Comparison of ENCODE assay signal across 8 mouse cellular contexts in genomic region chr8:69936050-69936794, GRCm38 (mm10). TPM values are rescaled to one million over a fixed set of nuclear protein-coding genes. Genes with fewer than 3 reads are reported as not detected.
A peak's percentile ranks its signal among the peaks of the same experiment; 100 is the strongest.
DNase-seq lines count a peak whose midpoint lies in the region; ATAC-seq and TF ChIP-seq lines count a peak whose summit lies in the region.

No protein-coding gene starts in this region.

- H3K36me3 ChIP-seq in heart, embryonic 12.5 days: peaks cover 22% of the 10 kb centered on the region
- H3K36me3 ChIP-seq in kidney, postnatal 0 days (ENCODE audit: insufficient read depth, low read length): peaks cover 12% of the 10 kb centered on the region
- H3K36me3 ChIP-seq in macrophage (ENCODE audit: inconsistent target): peaks cover 15% of the 10 kb centered on the region; the same call in 1 of the 2 replicates

- peak; percentile 86 for ATAC-seq in heart, embryonic 12.5 days (ENCODE audit: insufficient number of reproducible peaks, low FRiP score)
- peak; percentile 89 for ATAC-seq in kidney, postnatal 0 days (replicated peaks; ENCODE audit: low FRiP score, low read depth)

- H3K9me3 ChIP-seq in heart, embryonic 12.5 days (replicated peaks): no peaks in the 10 kb centered on the region
- no peaks in the 10 kb centered on the region for H3K9me3 ChIP-seq in kidney, postnatal 0 days (replicated peaks; ENCODE audit: low read length)

- no peaks in the 10 kb centered on the region for H3K27me3 ChIP-seq in heart, embryonic 12.5 days (replicated peaks)
- no peaks in the 10 kb centered on the region for H3K27me3 ChIP-seq in kidney, postnatal 0 days (ENCODE audit: insufficient read depth, low read length)

- H3K4me2 ChIP-seq in heart, embryonic 12.5 days: no peak overlapping the region
- no peak overlapping the region for H3K4me2 ChIP-seq in kidney, postnatal 0 days (ENCODE audit: low read length)

- H3K4me1 ChIP-seq in brown adipose tissue, adult 24 weeks (ENCODE audit: control insufficient read depth, insufficient read depth, insufficient read length, low read length): peaks cover 55% of the 10 kb centered on the region
- peaks cover 75% of the 10 kb centered on the region for H3K4me1 ChIP-seq in heart, embryonic 12.5 days (replicated peaks)
- peaks cover 14% of the 10 kb centered on the region for H3K4me1 ChIP-seq in kidney, postnatal 0 days (replicated peaks; ENCODE audit: insufficient read depth, low read length)

- no peak overlapping the region for H3K4me3 ChIP-seq in brown adipose tissue, adult 24 weeks (ENCODE audit: insufficient read depth, low read depth, low read length)
- no peak overlapping the region for H3K4me3 ChIP-seq in heart, embryonic 12.5 days
- no peak overlapping the region for H3K4me3 ChIP-seq in kidney, postnatal 0 days (replicated peaks; ENCODE audit: low read depth, low read length)
- H3K4me3 ChIP-seq in macrophage (ENCODE audit: inconsistent target): no peak overlapping the region

- peak; percentile 100 for DNase-seq in ES-CJ7 (ENCODE audit: low read depth, low spot score)
- peak; percentile 76 for DNase-seq in kidney, postnatal 0 days (ENCODE audit: low spot score)
- DNase-seq in thymus, postnatal 10 days (ENCODE audit: low spot score in 2 of 2): no peak
- no peak for DNase-seq in spleen, postnatal 14 days (ENCODE audit: low spot score in 2 of 2)
- no peak for DNase-seq in layer of hippocampus, postnatal 36 days

- no peak for TF ChIP-seq CTCF in kidney, postnatal 0 days (IDR thresholded peaks at IDR 0.05; ENCODE audit: low read depth)

- 45% methylated on average over 7 of the region's 7 CpGs for WGBS in heart, embryonic 12.5 days
- WGBS in kidney, postnatal 0 days: 64% methylated on average over 7 of the region's 7 CpGs
- 90% methylated on average over 7 of the region's 7 CpGs for WGBS in macrophage (ENCODE audit: missing documents)

- H3K27ac ChIP-seq in brown adipose tissue, adult 24 weeks (replicated peaks; ENCODE audit: low read depth, low read length): peak overlapping the region; percentile 74
- H3K27ac ChIP-seq in heart, embryonic 12.5 days (ENCODE audit: poor library complexity, severe bottlenecking): peak overlapping the region; percentile 96
- peak overlapping the region; percentile 84 for H3K27ac ChIP-seq in kidney, postnatal 0 days
- H3K27ac ChIP-seq in macrophage: peak overlapping the region; percentile 81

- peaks cover 98% of the 10 kb centered on the region for H3K79me2 ChIP-seq in macrophage (ENCODE audit: inconsistent target)

- peak overlapping the region; percentile 53; the same call in 1 of the 2 replicates for H3K9ac ChIP-seq in heart, embryonic 12.5 days
- H3K9ac ChIP-seq in kidney, postnatal 0 days (ENCODE audit: low read depth, low read length): no peak overlapping the region

RNA-seq across cellular contexts. Expression of gene Yjefn3, which starts 33.7 kb away (rescaled TPM):
- 8.4 and 10.4 TPM in 2 replicates for polyA plus RNA-seq in brown adipose tissue, adult 24 weeks (2012; ENCODE audit: insufficient read depth, insufficient read length, missing spikeins)
- 7.4 and 8.9 TPM in 2 replicates for polyA plus RNA-seq in heart, embryonic 12.5 days (2016; fragmentation: Nextera tagmentation; extraction: Ambion mirVana)
- polyA plus RNA-seq in kidney, postnatal 0 days (2015; fragmentation: Nextera tagmentation; extraction: Ambion mirVana): 4.8 and 5.2 TPM in 2 replicates
- not detected for total RNA-seq in macrophage (2018; cell fraction: chromatin; rRNA removed)
- 1 to 10 TPM in 3 of 26 experiments, under 1 TPM in 13, not detected in 10; 0.14 to 1.8 (median 0.49) TPM for total RNA-seq in macrophage (2018; cell fraction: cytosol; rRNA removed)
- 1 to 10 TPM in 2 of 26 experiments, under 1 TPM in 1, not detected in 23; 0.72 to 3.0 (median 1.6) TPM for total RNA-seq in macrophage (2018; cell fraction: nucleus; rRNA removed)
- polyA plus RNA-seq in macrophage (2018): 0.68 TPM in 1 of 3 replicates, not detected in the others
- total RNA-seq in layer of hippocampus, postnatal 36 days (2021): 10 to 100 TPM; 32.3 to 36.3 TPM

RNA-seq across cellular contexts. Expression of gene Ndufa13, which starts 33.9 kb away (rescaled TPM):
- 437 and 615 TPM in 2 replicates for polyA plus RNA-seq in brown adipose tissue, adult 24 weeks (2012; ENCODE audit: insufficient read depth, insufficient read length, missing spikeins)
- 309 and 314 TPM in 2 replicates for polyA plus RNA-seq in heart, embryonic 12.5 days (2016; fragmentation: Nextera tagmentation; extraction: Ambion mirVana)
- 288 and 310 TPM in 2 replicates for polyA plus RNA-seq in kidney, postnatal 0 days (2015; fragmentation: Nextera tagmentation; extraction: Ambion mirVana)
- total RNA-seq in macrophage (2018; cell fraction: chromatin; rRNA removed): 10 to 100 TPM in 6 of 26 experiments, 1 to 10 TPM in 19, under 1 TPM in 1; 0.81 to 18.8 (median 6.0) TPM
- 100 to 1,000 TPM in 3 of 26 experiments, 10 to 100 TPM in 23; 70.4 to 103 (median 93.4) TPM for total RNA-seq in macrophage (2018; cell fraction: cytosol; rRNA removed)
- total RNA-seq in macrophage (2018; cell fraction: nucleus; rRNA removed): 10 to 100 TPM; 10.9 to 49.2 (median 25.6) TPM
- polyA plus RNA-seq in macrophage (2018): 46.3 to 85.8 TPM (median 78.8 TPM) in 3 replicates
- total RNA-seq in layer of hippocampus, postnatal 36 days (2021): 100 to 1,000 TPM; 154 to 159 TPM

RNA-seq across cellular contexts. Expression of gene Tssk6, which starts 34.2 kb away (rescaled TPM):
- not detected in 2 replicates for polyA plus RNA-seq in brown adipose tissue, adult 24 weeks (2012; ENCODE audit: insufficient read depth, insufficient read length, missing spikeins)
- polyA plus RNA-seq in heart, embryonic 12.5 days (2016; fragmentation: Nextera tagmentation; extraction: Ambion mirVana): 1.9 and 3.1 TPM in 2 replicates
- 3.8 and 4.0 TPM in 2 replicates for polyA plus RNA-seq in kidney, postnatal 0 days (2015; fragmentation: Nextera tagmentation; extraction: Ambion mirVana)
- total RNA-seq in macrophage (2018; cell fraction: chromatin; rRNA removed): under 1 TPM in 5 of 26 experiments, not detected in 21; 0.55 to 0.86 (median 0.70) TPM
- total RNA-seq in macrophage (2018; cell fraction: cytosol; rRNA removed): under 1 TPM in 24 of 26 experiments, not detected in 2; 0.09 to 0.80 (median 0.35) TPM
- 1 to 10 TPM in 2 of 26 experiments, under 1 TPM in 9, not detected in 15; 0.39 to 1.2 (median 0.60) TPM for total RNA-seq in macrophage (2018; cell fraction: nucleus; rRNA removed)
- 0.22 to 0.84 TPM in 2 of 3 replicates, not detected in the other for polyA plus RNA-seq in macrophage (2018)
- under 1 TPM in 1 of 2 experiments, not detected in 1; 0.76 TPM for total RNA-seq in layer of hippocampus, postnatal 36 days (2021)

RNA-seq across cellular contexts. Expression of gene Cilp2, which starts 48.7 kb away (rescaled TPM):
- not detected in 2 replicates for polyA plus RNA-seq in brown adipose tissue, adult 24 weeks (2012; ENCODE audit: insufficient read depth, insufficient read length, missing spikeins)
- polyA plus RNA-seq in heart, embryonic 12.5 days (2016; fragmentation: Nextera tagmentation; extraction: Ambion mirVana): 0.78 and 0.82 TPM in 2 replicates
- 0.69 and 0.75 TPM in 2 replicates for polyA plus RNA-seq in kidney, postnatal 0 days (2015; fragmentation: Nextera tagmentation; extraction: Ambion mirVana)
- total RNA-seq in macrophage (2018; cell fraction: chromatin; rRNA removed): under 1 TPM in 1 of 26 experiments, not detected in 25; 0.19 TPM
- under 1 TPM in 1 of 26 experiments, not detected in 25; 0.05 TPM for total RNA-seq in macrophage (2018; cell fraction: cytosol; rRNA removed)
- under 1 TPM in 1 of 26 experiments, not detected in 25; 0.12 TPM for total RNA-seq in macrophage (2018; cell fraction: nucleus; rRNA removed)
- not detected in 3 replicates for polyA plus RNA-seq in macrophage (2018)
- total RNA-seq in layer of hippocampus, postnatal 36 days (2021): under 1 TPM; 0.86 to 0.92 TPM

RNA-seq across cellular contexts. Expression of gene Gatad2a, which starts 60.0 kb away (rescaled TPM):
- polyA plus RNA-seq in brown adipose tissue, adult 24 weeks (2012; ENCODE audit: insufficient read depth, insufficient read length, missing spikeins): 33.7 and 35.6 TPM in 2 replicates
- 55.6 and 59.2 TPM in 2 replicates for polyA plus RNA-seq in heart, embryonic 12.5 days (2016; fragmentation: Nextera tagmentation; extraction: Ambion mirVana)
- polyA plus RNA-seq in kidney, postnatal 0 days (2015; fragmentation: Nextera tagmentation; extraction: Ambion mirVana): 41.7 and 49.5 TPM in 2 replicates
- 100 to 1,000 TPM in 6 of 26 experiments, 10 to 100 TPM in 20; 28.5 to 185 (median 83.8) TPM for total RNA-seq in macrophage (2018; cell fraction: chromatin; rRNA removed)
- 10 to 100 TPM; 60.9 to 96.4 (median 79.3) TPM for total RNA-seq in macrophage (2018; cell fraction: cytosol; rRNA removed)
- total RNA-seq in macrophage (2018; cell fraction: nucleus; rRNA removed): 100 to 1,000 TPM in 1 of 26 experiments, 10 to 100 TPM in 25; 33.3 to 121 (median 69.3) TPM
- 38.2 to 65.2 TPM (median 54.8 TPM) in 3 replicates for polyA plus RNA-seq in macrophage (2018)
- total RNA-seq in layer of hippocampus, postnatal 36 days (2021): 10 to 100 TPM; 31.4 to 33.4 TPM

Comparison
In these comparisons a context has a peak if more than half of its experiments do, and no peak if none do; other contexts are left out.
1. DNase-seq: peak in ES-CJ7 (single experiment) and kidney, postnatal 0 days (single experiment); none in thymus, postnatal 10 days (0 of 2), spleen, postnatal 14 days (0 of 2) and layer of hippocampus, postnatal 36 days (0 of 2).
2. Peak in every context shown above with its lines, with median percentiles within 50 percentile points of each other: H3K27ac ChIP-seq.